Mouse (Mus musculus) cortical plate, adult 2 months (tissue): ENCODE results near the gene Ror1. TPM values are rescaled to one million over a fixed set of nuclear protein-coding genes. Genes with fewer than 3 reads are reported as not detected.

Experiments used
- H3K27ac ChIP-seq: fragments of 200-500 bp; 2 replicates; pipeline ENCODE4 v1.5.1; 2012; ENCODE audit warnings: low read length, control low read depth, inconsistent platforms; ENCODE audit not compliant: insufficient read depth
- H3K4me1 ChIP-seq: fragments of 200-500 bp; 2 replicates; pipeline ENCODE4 v1.6.1; 2011; ENCODE audit warnings: low read length; ENCODE audit not compliant: control insufficient read depth, insufficient read depth
- H3K4me3 ChIP-seq: fragments of 200-500 bp; 2 replicates; pipeline ENCODE4 v1.5.1; 2011; ENCODE audit warnings: mild to moderate bottlenecking, low read length, control low read depth; ENCODE audit not compliant: insufficient read depth
- CTCF ChIP-seq: fragments of 200-500 bp; IDR thresholded peaks from 2 replicates; pipeline ENCODE4 v1.5.1; 2011; ENCODE audit warnings: mild to moderate bottlenecking, control low read depth, low read length; ENCODE audit not compliant: insufficient read depth; ENCODE audit errors: extremely low read depth
- POLR2A ChIP-seq: fragments of 200-500 bp; IDR thresholded peaks from 2 replicates; pipeline ENCODE4 v1.6.1; 2011; ENCODE audit warnings: mild to moderate bottlenecking, low read length, control low read depth; ENCODE audit not compliant: insufficient read depth; ENCODE audit errors: extremely low read depth
- polyA plus RNA-seq: library from polyadenylated mRNA; depleted of rRNA; stranded (reverse); fragments of >200 nt; gene quantifications from 2 replicates; pipeline ENCODE4 v1.2.3, GENCODE M21; 2012

Ror1 gene
- polyA plus RNA-seq, 1 experiment, result 0.42 TPM

DNA sequence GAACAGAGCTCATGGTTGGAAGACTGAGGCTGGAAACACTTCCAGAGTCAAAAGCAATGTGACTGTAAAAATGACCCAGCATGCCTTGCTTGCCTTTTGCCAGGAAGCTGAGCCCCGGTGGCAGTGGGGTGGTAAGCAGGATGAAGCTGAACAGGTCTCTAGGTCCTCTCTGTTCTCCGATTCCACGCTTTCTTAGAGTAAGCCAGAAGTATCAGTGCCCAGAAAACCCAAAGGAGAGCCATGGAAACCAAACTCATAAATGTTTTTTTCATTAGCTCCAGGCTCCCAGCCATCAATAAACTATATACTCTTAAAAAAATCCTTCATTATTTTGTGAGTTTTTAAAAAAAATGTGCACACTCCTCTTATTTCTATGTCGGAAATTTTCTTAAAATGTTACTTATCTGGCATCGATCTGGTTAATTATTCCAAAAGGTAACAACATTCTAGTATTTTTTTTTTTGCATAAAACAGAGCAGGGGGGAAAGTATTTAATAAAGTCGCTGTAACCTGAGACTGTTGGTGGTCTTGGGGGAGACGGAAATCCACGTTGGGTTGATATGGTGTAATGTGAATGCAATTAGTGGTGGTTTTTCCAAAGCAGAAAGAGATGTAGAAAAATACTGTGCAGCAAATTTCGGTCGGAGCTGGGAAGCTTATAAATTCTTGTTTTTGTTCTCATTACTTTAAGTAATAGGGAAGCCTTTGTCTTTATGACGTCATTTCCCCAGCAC lies 41.7 kb downstream of the Ror1 start:
- Histone ChIP-seq H3K4me3 (no peak overlapping the region), H3K4me1 (peaks cover 2% of the 10 kb centered on the region; the same call in 1 of the 2 replicates), H3K27ac (no peak overlapping the region)
- no peak for TF ChIP-seq CTCF
- TF ChIP-seq POLR2A, result no peak

DNA sequence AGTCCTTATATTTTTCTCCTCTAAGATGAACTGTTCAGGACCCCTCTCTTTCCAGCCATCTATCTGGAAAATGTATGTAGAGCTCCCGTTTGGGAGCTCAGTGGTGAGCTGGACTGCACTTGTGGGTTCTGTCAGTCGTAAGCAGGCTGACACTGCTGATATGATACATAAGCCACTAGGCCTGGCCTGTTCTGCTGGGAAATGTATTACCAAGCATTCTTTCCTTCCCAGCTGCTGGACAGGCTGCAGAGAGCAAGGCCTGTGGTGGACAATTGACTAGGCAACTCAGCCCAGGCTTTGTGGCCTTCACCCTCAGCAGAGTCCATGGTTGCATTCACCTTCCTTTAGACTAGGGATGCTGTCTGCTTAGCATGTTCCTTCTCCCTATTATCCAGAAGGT lies 46.0 kb downstream of the Ror1 start:
- H3K27ac ChIP-seq, result no peak overlapping the region
- TF ChIP-seq CTCF (no peak), POLR2A (no peak)
- no peaks in the 10 kb centered on the region for H3K4me1 ChIP-seq
- no peak overlapping the region for H3K4me3 ChIP-seq

DNA sequence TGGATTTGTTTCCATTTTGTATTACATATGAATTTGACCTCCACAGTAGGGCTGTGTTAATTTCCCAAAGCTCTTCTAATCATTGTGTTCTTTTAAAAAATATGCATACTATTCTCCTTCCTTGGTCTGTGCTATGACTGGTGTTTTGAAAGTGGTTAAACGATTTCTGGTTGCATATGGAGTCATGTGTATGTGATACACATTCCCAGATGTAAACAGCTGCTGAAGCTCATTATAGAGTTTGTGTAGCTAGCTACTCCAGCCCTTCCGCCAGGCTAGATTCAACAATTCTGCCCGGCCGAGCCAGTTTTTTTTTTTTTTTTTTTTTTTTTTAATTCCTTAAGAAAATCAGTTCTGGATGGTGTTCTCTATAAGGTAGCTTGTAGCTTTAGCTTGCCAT lies 49.2 kb downstream of the Ror1 start:
- Histone ChIP-seq H3K4me1 (no peaks in the 10 kb centered on the region), H3K27ac (no peak overlapping the region), H3K4me3 (no peak overlapping the region)
- no peak for TF ChIP-seq POLR2A

DNA sequence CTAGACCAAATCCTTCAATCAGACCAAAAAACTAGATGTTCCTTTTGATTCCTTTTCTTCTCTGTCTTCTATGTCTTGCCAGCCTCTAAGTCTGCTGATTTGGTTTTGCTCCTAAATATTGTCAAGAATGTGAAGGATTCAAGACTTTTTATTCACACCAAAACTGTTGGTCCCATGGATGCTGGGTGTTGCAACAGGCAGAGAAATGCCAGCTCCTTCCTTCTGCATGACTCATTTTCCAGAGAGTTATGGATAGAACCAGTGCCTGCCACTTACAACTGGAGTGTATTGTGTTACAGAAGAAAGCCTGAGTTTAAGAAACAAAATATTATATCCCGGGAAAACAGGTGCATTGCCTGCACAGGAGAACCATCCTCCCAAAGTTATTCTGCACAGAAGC lies 55.2 kb downstream of the Ror1 start:
- Histone ChIP-seq H3K4me3 (no peak overlapping the region), H3K4me1 (no peaks in the 10 kb centered on the region), H3K27ac (no peak overlapping the region)
- no peak for TF ChIP-seq CTCF
- TF ChIP-seq POLR2A, result no peak

DNA sequence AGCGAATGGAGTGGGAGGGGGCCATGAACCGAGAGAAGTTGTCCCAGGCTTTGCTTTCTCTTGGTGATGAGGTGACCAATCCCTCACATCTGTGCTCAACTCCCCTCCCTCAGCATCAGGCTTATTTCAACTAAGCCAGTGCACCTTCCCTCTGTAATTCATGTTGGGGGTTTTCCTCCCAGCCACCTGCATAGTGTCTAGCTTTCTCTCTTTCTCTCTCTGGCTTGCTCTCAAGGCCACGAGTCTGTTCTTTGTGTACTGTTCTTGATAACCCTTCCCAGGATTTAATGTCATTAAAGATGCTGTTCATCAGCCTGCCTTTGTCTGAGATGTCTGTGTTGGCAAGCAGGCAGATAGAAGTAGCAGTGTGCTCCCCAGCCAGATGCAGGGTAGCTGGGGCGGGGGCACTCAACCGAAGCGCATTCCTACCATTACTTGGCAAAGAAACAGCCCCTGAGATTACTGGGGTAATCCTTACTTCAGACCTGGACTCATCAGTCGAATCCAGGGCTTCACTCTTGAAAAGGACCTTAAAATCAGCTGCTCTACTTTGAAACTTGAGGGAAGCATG lies 59.1 kb downstream of the Ror1 start:
- H3K4me3 ChIP-seq, result no peak overlapping the region
- no peaks in the 10 kb centered on the region for H3K4me1 ChIP-seq
- no peak for TF ChIP-seq CTCF
- no peak for TF ChIP-seq POLR2A
- H3K27ac ChIP-seq, result no peak overlapping the region

DNA sequence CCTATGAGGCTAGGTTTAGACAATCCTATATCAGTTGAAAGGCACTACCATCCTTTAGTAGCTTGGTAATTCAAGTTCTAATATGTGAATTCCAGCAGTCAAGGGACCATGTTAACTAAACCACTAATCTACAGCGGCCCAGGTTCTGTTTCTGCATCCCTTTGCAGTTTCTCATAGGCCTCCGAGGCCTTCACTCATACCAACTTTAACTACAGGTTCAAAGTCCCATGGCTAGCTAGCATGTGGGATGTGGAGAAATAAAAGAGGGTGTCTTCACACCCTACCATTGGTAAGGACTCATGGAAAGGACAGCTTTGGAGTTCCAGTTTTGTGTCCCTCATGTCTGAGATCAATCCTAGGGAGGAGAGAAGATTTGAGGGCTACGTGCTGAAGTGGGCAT lies 60.1 kb downstream of the Ror1 start:
- Histone ChIP-seq H3K4me3 (no peak overlapping the region), H3K4me1 (no peaks in the 10 kb centered on the region), H3K27ac (no peak overlapping the region)
- TF ChIP-seq CTCF (no peak), POLR2A (no peak)

DNA sequence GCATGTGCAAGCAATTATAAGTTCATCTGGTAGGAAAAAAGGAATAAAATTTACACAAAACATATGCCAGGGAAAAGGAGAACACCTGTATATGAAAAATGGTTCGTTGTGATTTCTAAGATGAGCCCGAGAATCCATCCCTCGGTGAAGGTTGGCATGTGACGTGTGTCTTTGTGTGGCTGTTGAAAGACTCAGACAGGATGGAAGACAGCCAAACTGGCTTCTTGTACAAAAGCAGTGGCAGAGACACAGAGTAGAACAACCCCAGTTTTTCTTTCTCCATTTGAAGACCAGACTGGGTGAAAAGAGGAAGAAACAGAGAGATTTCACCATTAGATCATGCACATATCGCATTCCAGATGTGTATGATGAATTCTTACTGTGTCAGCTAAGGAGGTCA lies 62.8 kb downstream of the Ror1 start:
- Histone ChIP-seq H3K4me3 (no peak overlapping the region), H3K27ac (no peak overlapping the region), H3K4me1 (no peaks in the 10 kb centered on the region)
- TF ChIP-seq POLR2A, result no peak
- no peak for TF ChIP-seq CTCF

DNA sequence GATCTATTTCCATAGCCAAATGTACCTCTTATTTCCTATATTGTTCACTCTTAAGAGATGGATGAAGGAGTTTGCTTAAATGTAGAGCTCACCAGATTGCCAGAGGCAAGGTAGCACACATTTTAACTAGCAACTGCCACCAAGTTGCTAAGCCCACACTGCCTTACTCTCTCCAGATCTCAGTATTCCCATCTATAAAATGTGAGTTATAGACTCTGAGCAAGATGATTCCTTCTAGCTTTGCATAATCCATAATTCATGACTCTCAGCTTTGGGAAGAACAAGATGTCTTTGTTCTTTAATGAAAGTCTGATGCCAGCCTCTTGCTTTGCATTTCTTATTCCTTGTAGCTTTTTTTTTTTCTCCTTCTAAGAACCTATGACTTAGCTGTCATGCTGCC lies 64.6 kb downstream of the Ror1 start:
- Histone ChIP-seq H3K4me1 (no peaks in the 10 kb centered on the region), H3K4me3 (no peak overlapping the region), H3K27ac (no peak overlapping the region)
- TF ChIP-seq POLR2A (no peak), CTCF (no peak)

DNA sequence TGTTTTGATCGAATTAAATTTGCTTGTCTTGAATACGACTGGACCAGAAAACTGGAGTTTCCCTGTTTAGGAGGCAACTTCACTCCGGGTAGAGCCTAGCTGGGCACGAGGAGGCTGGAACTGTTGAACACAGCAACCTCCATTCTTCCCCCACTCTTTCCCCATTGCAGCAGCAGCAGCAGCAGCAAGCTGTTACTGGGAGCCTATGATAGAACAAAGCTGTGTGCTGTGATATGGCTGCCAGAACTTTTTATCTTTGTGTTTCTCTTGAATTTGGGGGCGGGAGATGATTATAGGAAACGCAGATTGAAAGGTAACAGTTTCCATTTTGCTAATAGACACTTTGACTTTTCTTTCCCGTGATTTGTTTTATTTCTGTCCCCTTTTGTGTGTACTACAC lies 70.2 kb downstream of the Ror1 start:
- no peaks in the 10 kb centered on the region for H3K4me1 ChIP-seq
- TF ChIP-seq CTCF (no peak), POLR2A (no peak)
- no peak overlapping the region for H3K27ac ChIP-seq
- H3K4me3 ChIP-seq, result no peak overlapping the region

DNA sequence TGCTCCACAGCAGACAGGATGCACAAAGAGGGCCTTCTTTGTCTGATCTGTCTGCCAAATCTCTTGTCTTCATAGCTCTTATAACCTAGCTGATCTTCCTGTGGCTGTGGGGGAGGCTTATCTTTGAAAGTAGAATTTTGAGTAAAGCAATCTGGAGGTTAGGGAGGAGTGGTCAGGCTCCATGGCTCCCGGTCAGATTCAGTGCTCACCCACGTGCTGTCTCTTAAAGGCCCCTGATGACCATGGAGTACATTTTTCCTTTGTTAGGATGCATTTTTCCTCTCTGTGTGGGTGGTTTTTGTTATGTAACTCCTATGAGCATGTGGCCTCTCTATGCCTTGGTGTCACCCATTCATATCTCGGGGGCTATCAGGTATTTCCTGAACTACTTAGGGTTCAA lies 71.3 kb downstream of the Ror1 start:
- no peak overlapping the region for H3K27ac ChIP-seq
- no peaks in the 10 kb centered on the region for H3K4me1 ChIP-seq
- TF ChIP-seq POLR2A (no peak), CTCF (no peak)

DNA sequence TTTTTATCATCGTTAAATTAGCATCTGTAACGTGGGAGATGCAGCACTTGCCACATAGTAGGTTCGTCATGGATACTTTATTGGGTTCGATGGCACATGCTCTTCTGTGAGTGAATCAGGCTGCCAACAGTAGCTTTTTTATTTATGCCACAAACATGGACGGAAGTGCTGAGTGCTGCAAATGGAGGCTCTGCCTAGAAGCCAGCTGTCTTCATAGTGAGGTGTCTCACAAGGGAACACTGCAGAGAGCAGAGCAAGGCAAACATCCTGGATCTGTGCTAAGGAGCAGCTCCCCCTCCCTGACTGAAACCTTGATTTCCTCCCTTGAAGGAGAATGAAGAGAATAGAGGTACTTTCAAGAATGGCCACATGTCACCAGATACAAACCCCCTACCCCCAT lies 74.1 kb downstream of the Ror1 start:
- TF ChIP-seq CTCF (no peak), POLR2A (no peak)
- H3K4me3 ChIP-seq, result no peak overlapping the region
- H3K27ac ChIP-seq, result no peak overlapping the region
- H3K4me1 ChIP-seq, result no peaks in the 10 kb centered on the region

More for the DNA sequence above, 71.3 kb downstream of the Ror1 start:
- H3K4me3 ChIP-seq, result no peak overlapping the region
